Mouse (Mus musculus) liver, postnatal 0 days (tissue): ENCODE results near the gene Fbxo21. TPM values are rescaled to one million over a fixed set of nuclear protein-coding genes. Genes with fewer than 3 reads are reported as not detected.

Experiments used
- ATAC-seq: fragments of 200-750 bp; cut with Nextera tagmentation; 2 replicates; pipeline ENCODE4 v1.8.0; 2017; ENCODE audit warnings: mild to moderate bottlenecking, moderate library complexity
- DNase-seq: peaks from one replicate; pipeline ENCODE4 v3.0.0-alpha.2; 2016
- H3K27ac ChIP-seq: fragments of 300-500 bp; sonication (generic); 2 replicates; pipeline ENCODE4 v1.5.1; 2014; ENCODE audit warnings: antibody characterized with exemption, moderate library complexity, mild to moderate bottlenecking, low read depth
- H3K27me3 ChIP-seq: fragments of 300-500 bp; sonication (generic); 2 replicates; pipeline ENCODE4 v1.6.1; 2014; ENCODE audit warnings: low read length, control low read depth, mixed read lengths; ENCODE audit not compliant: insufficient read depth
- H3K36me3 ChIP-seq: fragments of 300-500 bp; sonication (generic); replicated peaks from 2 replicates; pipeline ENCODE4 v1.6.1; 2014; ENCODE audit warnings: mild to moderate bottlenecking, control low read depth, low read length, moderate library complexity, mixed read lengths; ENCODE audit not compliant: insufficient read depth
- H3K4me1 ChIP-seq: fragments of 300-500 bp; sonication (generic); 2 replicates; pipeline ENCODE4 v1.6.1; 2014; ENCODE audit warnings: antibody characterized with exemption, mild to moderate bottlenecking, control low read depth; ENCODE audit not compliant: insufficient read depth
- H3K4me2 ChIP-seq: fragments of 300-500 bp; sonication (generic); 2 replicates; pipeline ENCODE4 v1.6.1; 2014; ENCODE audit warnings: low read depth, mild to moderate bottlenecking, low read length, moderate library complexity, mixed read lengths
- H3K4me3 ChIP-seq: fragments of 300-500 bp; sonication (generic); 2 replicates; pipeline ENCODE4 v1.5.1; 2014; ENCODE audit warnings: low read depth, low read length
- H3K9ac ChIP-seq: fragments of 300-500 bp; sonication (generic); replicated peaks from 2 replicates; pipeline ENCODE4 v1.6.1; 2014; ENCODE audit warnings: mild to moderate bottlenecking, moderate library complexity
- H3K9me3 ChIP-seq: fragments of 300-500 bp; sonication (generic); 2 replicates; pipeline ENCODE4 v1.6.1; 2016; ENCODE audit warnings: mild to moderate bottlenecking, control low read depth, low read length, mixed read lengths
- CTCF ChIP-seq: sonication (generic); IDR thresholded peaks from 2 replicates; pipeline ENCODE4 v1.5.1; 2016; ENCODE audit warnings: antibody characterized with exemption, low read depth
- EP300 ChIP-seq: IDR thresholded peaks from 2 replicates; pipeline ENCODE4 v1.6.1; 2016; ENCODE audit warnings: antibody characterized with exemption, low read depth, mild to moderate bottlenecking
- WGBS: fragments of 180-500 bp; shearing (Covaris S2); extraction: QIAGEN DNeasy Blood & Tissue Kit; methylation state at CpG from one replicate; pipeline ENCODE4 v1.1.7; 2014; ENCODE audit not compliant: insufficient replicate concordance; 5-methylcytosine and 5-hydroxymethylcytosine counted together
- polyA plus RNA-seq: library from polyadenylated mRNA; unstranded; fragments of >200 nt; fragmentation: Nextera tagmentation; extraction: Ambion mirVana; gene quantifications from 2 replicates; pipeline ENCODE4 v1.2.1, GENCODE M21; 2015

The Fbxo21 gene
- polyA plus RNA-seq, 1 experiment from 2014 or later: 29.9 TPM

GRCm38 (mm10) chr5:118058858-118059257 lies 82.3 kb downstream of the Fbxo21 start:
- Histone ChIP-seq H3K4me1 (no peaks in the 10 kb centered on the region), H3K4me3 (no peak overlapping the region), H3K27me3 (no peaks in the 10 kb centered on the region), H3K4me2 (no peak overlapping the region), H3K27ac (no peak overlapping the region), H3K9ac (no peak overlapping the region), H3K36me3 (no peaks in the 10 kb centered on the region), H3K9me3 (no peaks in the 10 kb centered on the region)
- DNase-seq: no peak
- peak; percentile 58; the same call in 1 of the 2 replicates for ATAC-seq
- TF ChIP-seq EP300 (no peak), CTCF (no peak)
- 71% methylated on average over 10 of the region's 10 CpGs for WGBS

DNA sequence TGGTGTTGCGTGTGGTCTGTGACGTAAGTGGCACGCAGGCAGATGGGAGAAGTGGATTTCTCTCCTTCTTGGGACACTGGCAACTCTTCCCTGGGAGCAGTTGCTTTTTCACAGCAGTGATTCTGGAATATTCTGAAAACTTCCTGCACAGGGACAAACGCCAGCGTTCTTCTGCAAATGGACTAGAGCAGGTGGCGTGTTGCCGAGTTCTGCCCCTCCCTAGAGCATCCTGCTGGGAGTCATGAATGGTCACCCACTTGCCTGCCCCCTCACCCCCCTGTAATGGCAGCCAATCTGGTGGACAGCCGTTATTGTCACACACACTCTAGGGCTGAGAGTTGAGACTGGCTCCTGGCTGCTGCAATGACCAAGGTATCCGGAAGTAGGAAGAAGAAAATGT lies 83.1 kb downstream of the Fbxo21 start:
- TF ChIP-seq EP300 (no peak), CTCF (no peak)
- DNase-seq: no peak
- H3K9me3 ChIP-seq: no peaks in the 10 kb centered on the region
- no peaks in the 10 kb centered on the region for H3K36me3 ChIP-seq
- no peak for ATAC-seq
- H3K9ac ChIP-seq: no peak overlapping the region
- no peaks in the 10 kb centered on the region for H3K4me1 ChIP-seq
- no peaks in the 10 kb centered on the region for H3K27me3 ChIP-seq
- no peak overlapping the region for H3K27ac ChIP-seq
- 82% methylated on average over 9 of the region's 9 CpGs for WGBS
- H3K4me3 ChIP-seq: no peak overlapping the region
- no peak overlapping the region for H3K4me2 ChIP-seq

Other genes starting within 250 kb of the Fbxo21 start
- 0.11 TPM in 1 of 2 replicates, not detected in the other for gene Nos1, start 195.7 kb upstream of the Fbxo21 start, polyA plus RNA-seq
- 4.5 and 4.6 TPM in 2 replicates for gene Tesc, start 51.0 kb downstream of the Fbxo21 start, polyA plus RNA-seq
- gene Fbxw8, start 178.7 kb downstream of the Fbxo21 start, polyA plus RNA-seq: 6.3 and 7.1 TPM in 2 replicates
- gene Hrk, start 187.9 kb downstream of the Fbxo21 start, polyA plus RNA-seq: not detected in 2 replicates